Mouse (Mus musculus) cortical plate, adult 2 months (tissue): ENCODE measurements around the gene Arpc1b.

Experiments
- CTCF ChIP-seq: fragments of 200-500 bp; IDR thresholded peaks from 2 replicates; pipeline ENCODE4 v1.5.1; 2011; ENCODE audit warnings: mild to moderate bottlenecking, control low read depth, low read length; ENCODE audit not compliant: insufficient read depth; ENCODE audit errors: extremely low read depth
- POLR2A ChIP-seq: fragments of 200-500 bp; IDR thresholded peaks from 2 replicates; pipeline ENCODE4 v1.6.1; 2011; ENCODE audit warnings: mild to moderate bottlenecking, low read length, control low read depth; ENCODE audit not compliant: insufficient read depth; ENCODE audit errors: extremely low read depth

- TF ChIP-seq CTCF = no peak
- no peak for TF ChIP-seq POLR2A
Measured at GRCm38 (mm10) chr5:145084822-145085221, 29.2 kb upstream of the Arpc1b start.
